Mouse (Mus musculus) adrenal gland, postnatal 4 days (tissue): Measurements from ENCODE around the gene Gm3448. TPM values are rescaled to one million over a fixed set of nuclear protein-coding genes. Genes with fewer than 3 reads are reported as not detected.
"Not testable (repeated sequence)": the region's sequence is repeated elsewhere in the genome, so short reads cannot be mapped to it uniquely, and the experiment has no call there.

Experiments
- DNase-seq, 2 experiments: peaks; one replicate each; pipeline ENCODE4 v3.0.0; 2021 to 2022; ENCODE audit warnings: low spot score in 2 of 2, mixed read lengths in 2 of 2
- total RNA-seq, 2 experiments: library from RNA; stranded (reverse); gene quantifications; 2 replicates each; pipeline ENCODE4 v1.2.3; 2021

The Gm3448 gene
- total RNA-seq, 2 experiments from 2014 or later = 8.4 to 8.8 TPM

- DNase-seq = not testable (repeated sequence)
Observed at GRCm38 (mm10) chr17:15040455-15040854, 882 bp downstream of the Gm3448 start.

GRCm38 (mm10) chr17:15031414-15031813 lies 9.9 kb downstream of the Gm3448 start:
- DNase-seq = not testable (repeated sequence)

- DNase-seq = not testable (repeated sequence)
Observed at GRCm38 (mm10) chr17:15025513-15025912, 15.8 kb downstream of the Gm3448 start.

- not testable (repeated sequence) for DNase-seq
Observed at GRCm38 (mm10) chr17:15024502-15025193, 16.7 kb downstream of the Gm3448 start.

GRCm38 (mm10) chr17:15023878-15024492 lies 17.4 kb downstream of the Gm3448 start:
- DNase-seq = not testable (repeated sequence)

- peak; percentile 1 to 2 for DNase-seq
Observed at GRCm38 (mm10) chr17:15021503-15022220, 19.7 kb downstream of the Gm3448 start.

GRCm38 (mm10) chr17:15009706-15010413 lies 31.5 kb downstream of the Gm3448 start, which contains the start of gene Gm3435:
TSS of gene Gm3435 (plus strand) at chr17:15010176.
- not testable (repeated sequence) for DNase-seq

- DNase-seq = not testable (repeated sequence)
Observed at GRCm38 (mm10) chr17:15009088-15009487, 32.2 kb downstream of the Gm3448 start.

GRCm38 (mm10) chr17:15000047-15000446 lies 41.3 kb downstream of the Gm3448 start:
- DNase-seq = not testable (repeated sequence)

GRCm38 (mm10) chr17:14994140-14994539 lies 47.2 kb downstream of the Gm3448 start:
- DNase-seq = not testable (repeated sequence)

GRCm38 (mm10) chr17:14993139-14993832 lies 48.1 kb downstream of the Gm3448 start:
- not testable (repeated sequence) for DNase-seq

- not testable (repeated sequence) for DNase-seq
Observed at GRCm38 (mm10) chr17:14992522-14993138, 48.7 kb downstream of the Gm3448 start.

- peak in 1 of 2 experiments; percentile 1 for DNase-seq
Observed at GRCm38 (mm10) chr17:14990116-14990702, 51.1 kb downstream of the Gm3448 start.

GRCm38 (mm10) chr17:14978362-14979038 lies 62.8 kb downstream of the Gm3448 start, which contains the start of the genes 9030025P20Rik and Gm3417:
TSS of gene 9030025P20Rik (plus strand) at chr17:14978468.
TSS of gene Gm3417 (minus strand) at chr17:14978790.
- DNase-seq = not testable (repeated sequence)

GRCm38 (mm10) chr17:14977718-14978361 lies 63.5 kb downstream of the Gm3448 start:
- DNase-seq = not testable (repeated sequence)

GRCm38 (mm10) chr17:14968373-14968913 lies 72.9 kb downstream of the Gm3448 start:
- not testable (repeated sequence) for DNase-seq

- not testable (repeated sequence) for DNase-seq
Observed at GRCm38 (mm10) chr17:14961557-14962154, 79.7 kb downstream of the Gm3448 start.
